Mouse (Mus musculus) common myeloid progenitor, adult 5-6 weeks (primary cell): ENCODE results near the gene Pnpla2. TPM values are rescaled to one million over a fixed set of nuclear protein-coding genes. Genes with fewer than 3 reads are reported as not detected.
"Not testable (repeated sequence)": the region's sequence is repeated elsewhere in the genome, so short reads cannot be mapped to it uniquely, and the experiment has no call there.

Source experiments
- ATAC-seq: replicated peaks from 2 replicates; pipeline ENCODE4 v1.8.0; 2016; ENCODE audit warnings: low read depth, mild to moderate bottlenecking, moderate TSS enrichment, inconsistent platforms; ENCODE audit not compliant: poor library complexity, severe bottlenecking
- total RNA-seq: library from RNA; stranded (forward); fragments of 200-1000, 187-1606 nt; gene quantifications from 2 replicates; pipeline ENCODE4 v1.2.3, GENCODE M21; 2017

Pnpla2 gene
- 13.9 and 14.4 TPM in 2 replicates for total RNA-seq

- peak; percentile 80 for ATAC-seq
Measured at GRCm38 (mm10) chr7:141454967-141455551, at the start of gene Pnpla2. Pnpla2 (plus strand) TSS chr7:141455198.

DNA sequence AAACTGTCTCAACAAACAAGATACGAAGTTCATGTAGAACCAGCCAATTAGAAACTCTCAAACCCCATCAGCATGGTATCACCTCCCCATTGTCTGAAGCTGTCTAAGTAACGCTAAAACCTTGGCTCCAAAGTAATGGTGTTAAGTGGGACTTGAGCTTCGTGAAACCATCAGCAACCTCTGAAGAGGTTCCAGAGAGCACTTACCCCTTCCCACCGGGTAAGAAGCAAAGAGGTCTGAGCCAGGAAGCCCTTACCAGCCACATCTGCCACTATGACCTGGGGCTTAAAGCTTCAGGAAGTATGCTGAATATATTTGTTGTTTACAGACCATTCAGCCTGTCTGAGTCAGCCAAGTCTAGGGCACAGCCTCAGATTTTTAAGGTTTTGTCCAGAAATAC is 49.5 kb upstream of the Pnpla2 start:
- ATAC-seq = no peak

DNA sequence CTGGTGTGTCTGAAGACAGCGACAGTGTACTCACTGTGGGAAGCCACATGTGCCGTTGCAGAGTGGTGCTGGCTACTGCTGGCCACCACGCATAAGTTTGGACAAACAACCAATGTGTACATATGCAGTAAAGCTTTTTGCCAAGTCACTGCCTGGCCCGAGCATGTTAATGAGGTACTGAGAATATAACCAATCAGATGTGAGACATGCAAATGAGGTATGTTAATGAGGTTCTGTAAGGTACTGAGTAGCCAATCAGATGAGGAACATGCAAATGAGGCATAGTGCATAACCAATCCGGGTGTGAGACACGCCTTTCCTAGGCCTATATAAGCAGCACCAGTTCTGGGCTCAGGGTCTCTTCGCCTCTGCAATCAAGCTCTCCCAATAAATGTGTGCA is 47.3 kb upstream of the Pnpla2 start:
- not testable (repeated sequence) for ATAC-seq

DNA sequence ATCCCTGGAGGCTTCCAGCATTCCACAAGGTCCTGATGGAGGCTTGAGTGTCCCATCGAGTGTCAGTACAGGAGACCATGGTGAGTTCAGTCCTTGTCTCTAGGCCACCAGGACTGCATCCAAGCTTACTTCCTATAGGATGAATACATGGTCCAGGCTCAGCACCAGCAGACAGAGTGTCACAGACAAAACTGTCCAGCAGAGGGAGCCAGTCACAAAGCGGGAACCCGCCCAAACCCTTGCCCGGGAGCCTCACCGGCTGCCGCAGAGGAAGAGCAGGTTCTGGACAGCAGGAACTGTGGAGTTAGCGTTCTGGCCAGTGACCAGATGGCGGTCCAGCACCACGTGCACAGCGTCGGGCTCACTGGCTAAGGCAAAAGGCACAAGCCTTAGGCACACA is 46.2 kb upstream of the Pnpla2 start:
- ATAC-seq = peak; percentile 93

- ATAC-seq = no peak
Measured at GRCm38 (mm10) chr7:141410631-141411030, 44.4 kb upstream of the Pnpla2 start.

- ATAC-seq = no peak
Measured at GRCm38 (mm10) chr7:141411667-141412066, 43.3 kb upstream of the Pnpla2 start.

DNA sequence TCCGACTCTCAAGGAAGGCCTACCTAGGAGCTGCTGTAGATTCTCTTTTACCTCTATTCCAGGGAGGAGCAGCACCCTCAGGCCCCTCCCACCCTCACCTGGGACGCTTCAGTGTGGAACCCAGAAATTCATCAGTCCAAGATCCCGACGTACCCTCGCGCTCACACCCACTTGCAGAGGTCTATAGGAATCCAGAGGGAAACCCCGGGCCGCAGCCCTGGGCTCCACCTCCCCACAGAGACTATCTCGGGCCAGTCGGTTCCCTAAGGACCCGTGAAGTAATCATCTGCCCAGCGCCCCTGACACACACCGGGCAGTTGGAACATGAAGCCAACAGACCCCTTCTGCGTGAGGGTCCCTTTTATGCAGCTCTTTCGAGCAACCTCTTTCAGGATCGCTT is 41.7 kb upstream of the Pnpla2 start:
- no peak for ATAC-seq

DNA sequence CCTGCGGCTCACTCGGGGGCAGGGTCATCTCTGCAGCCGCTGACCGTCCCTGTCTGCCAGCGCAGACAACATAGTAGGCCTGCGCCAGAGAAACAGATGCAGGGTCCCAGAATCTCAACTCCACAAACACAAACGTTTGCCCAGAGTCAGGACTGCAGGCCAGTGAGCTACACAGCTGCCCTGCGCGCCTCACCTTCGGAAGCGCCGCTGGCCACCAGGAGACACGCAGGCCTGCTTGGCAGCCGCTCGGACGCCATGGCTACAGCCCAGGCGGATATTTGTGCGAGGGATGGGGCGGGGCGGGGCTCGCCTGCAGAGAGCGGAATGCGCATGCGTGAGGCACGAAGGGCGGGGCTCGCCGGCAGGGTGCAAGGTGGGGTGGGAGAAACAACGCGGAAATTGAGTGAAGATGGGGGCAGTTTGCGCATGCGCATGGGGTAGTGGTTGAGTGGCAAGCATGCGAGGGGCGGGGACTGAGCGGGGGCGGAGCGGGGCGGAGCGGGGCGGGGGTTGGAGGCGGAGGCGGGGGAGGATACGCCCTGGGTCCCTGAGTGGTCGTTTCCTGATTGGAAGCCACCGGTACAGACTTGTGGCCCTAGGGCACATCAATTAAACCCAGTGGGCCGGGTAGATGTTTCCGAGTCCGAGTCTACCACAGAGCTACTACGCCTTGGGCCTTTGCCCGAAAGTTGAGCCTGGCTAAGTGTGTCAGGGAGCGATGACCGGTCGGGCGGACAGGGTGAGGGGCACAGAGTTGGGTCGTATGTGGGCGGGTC is 41.0 kb upstream of the Pnpla2 start, which contains the start of gene Gatd1:
Gene Gatd1, minus strand, starts transcription at position 328 of the 776 bp plus-strand sequence.
- peak; percentile 88 for ATAC-seq

- no peak for ATAC-seq
Measured at GRCm38 (mm10) chr7:141416144-141416841, 38.7 kb upstream of the Pnpla2 start.

- no peak for ATAC-seq
Measured at GRCm38 (mm10) chr7:141417731-141418681, 37.0 kb upstream of the Pnpla2 start.

DNA sequence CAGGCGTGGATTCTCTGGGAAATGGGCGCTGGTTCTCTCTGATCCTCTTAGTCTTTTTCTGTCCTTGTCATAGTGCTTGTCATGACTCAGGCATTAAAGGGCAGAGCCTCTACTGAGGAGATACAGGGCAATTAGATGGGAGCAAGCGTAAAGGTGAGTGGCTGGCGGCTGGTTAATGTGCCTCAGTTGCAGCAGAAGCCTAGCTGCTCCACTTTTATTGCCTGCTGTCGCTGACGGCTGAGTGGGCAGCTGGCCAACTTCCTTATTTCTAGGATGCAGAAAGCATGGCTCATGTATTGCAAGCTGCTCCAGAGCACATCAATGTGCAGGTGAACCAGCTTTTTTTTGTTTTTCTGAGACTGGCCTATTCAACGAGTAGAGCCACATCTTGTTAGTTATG is 36.0 kb upstream of the Pnpla2 start:
- ATAC-seq = peak; percentile 30; the same call in 1 of the 2 replicates

GRCm38 (mm10) chr7:141420030-141420702 is 34.8 kb upstream of the Pnpla2 start:
- no peak for ATAC-seq

DNA sequence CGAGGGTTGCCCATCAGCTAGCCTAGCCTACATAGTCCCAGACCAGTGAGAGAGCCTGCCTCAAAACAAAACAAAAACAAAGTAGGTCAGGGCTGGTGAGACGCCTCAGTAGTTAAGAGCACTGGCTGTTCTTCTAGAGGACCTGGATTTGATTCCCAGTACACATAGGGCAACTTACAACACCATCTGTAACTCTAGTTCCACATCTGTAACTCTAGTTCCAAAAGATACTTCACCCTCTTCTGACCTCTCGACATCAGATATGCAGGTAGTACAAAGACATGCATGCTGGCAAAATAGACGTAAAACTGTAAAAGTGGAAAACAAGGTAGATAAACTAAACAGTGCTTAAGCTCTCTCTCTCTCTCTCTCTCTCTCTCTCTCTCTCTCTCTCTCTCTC is 31.2 kb upstream of the Pnpla2 start:
- ATAC-seq = no peak

DNA sequence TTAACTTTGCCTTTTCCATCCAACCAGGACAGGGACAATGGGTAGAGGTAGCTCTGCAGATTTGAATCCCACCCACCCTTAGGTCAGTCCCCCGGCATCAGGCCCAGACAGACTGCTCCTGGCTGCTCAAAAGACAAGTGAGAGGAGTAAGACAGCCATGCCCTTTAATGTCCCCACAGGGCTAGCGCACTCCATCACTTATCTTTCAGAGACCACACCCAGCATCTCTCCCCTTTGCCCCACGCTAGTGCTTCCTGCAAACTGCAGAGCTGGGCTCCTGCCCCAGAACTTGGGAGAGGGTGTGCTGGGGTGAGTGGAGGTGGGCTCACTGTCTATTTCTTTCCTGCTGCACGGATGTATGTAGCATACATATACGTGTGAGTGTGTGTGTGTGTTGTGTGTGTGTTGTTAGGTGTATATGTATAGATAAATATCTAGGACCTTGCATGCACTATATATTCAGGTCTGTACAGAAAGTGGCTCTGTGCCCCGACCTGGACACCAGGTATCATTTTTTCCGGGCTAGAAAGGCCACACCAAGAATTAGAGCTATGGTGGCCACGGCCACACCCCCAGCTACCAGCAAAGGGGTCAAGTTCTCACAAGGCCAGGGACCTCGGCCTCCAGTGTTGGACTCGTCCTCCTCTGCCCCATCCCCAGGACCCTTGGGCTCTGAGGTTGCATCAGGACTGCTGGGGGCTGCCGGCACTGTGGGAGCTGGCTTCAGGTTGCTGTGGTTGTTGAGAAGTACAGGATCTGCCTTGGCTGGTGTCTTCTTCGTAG is 27.9 kb upstream of the Pnpla2 start:
- no peak for ATAC-seq

DNA sequence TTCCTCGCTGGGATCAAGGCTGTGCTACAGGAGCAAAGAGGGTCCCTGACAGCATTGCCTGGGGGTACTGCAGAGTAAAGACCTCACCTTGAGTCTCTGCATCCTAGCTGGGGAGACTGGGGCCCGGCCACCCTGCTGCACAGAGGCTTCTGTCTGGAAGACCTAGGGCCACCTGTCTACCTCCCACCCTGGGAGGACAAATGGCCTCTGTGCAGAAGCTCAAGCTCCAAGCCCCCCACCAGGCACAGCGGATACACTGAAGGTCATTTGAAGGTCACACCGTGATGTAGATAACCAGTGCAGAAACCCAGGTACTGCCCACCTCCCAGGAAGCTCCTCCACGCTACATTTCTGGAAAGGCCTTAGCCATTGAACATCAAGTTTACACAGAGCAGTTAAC is 26.3 kb upstream of the Pnpla2 start:
- ATAC-seq = no peak

- no peak for ATAC-seq
Measured at GRCm38 (mm10) chr7:141429310-141429709, 25.7 kb upstream of the Pnpla2 start, which contains the start of gene Cend1. Cend1 (minus strand) TSS chr7:141429491.

DNA sequence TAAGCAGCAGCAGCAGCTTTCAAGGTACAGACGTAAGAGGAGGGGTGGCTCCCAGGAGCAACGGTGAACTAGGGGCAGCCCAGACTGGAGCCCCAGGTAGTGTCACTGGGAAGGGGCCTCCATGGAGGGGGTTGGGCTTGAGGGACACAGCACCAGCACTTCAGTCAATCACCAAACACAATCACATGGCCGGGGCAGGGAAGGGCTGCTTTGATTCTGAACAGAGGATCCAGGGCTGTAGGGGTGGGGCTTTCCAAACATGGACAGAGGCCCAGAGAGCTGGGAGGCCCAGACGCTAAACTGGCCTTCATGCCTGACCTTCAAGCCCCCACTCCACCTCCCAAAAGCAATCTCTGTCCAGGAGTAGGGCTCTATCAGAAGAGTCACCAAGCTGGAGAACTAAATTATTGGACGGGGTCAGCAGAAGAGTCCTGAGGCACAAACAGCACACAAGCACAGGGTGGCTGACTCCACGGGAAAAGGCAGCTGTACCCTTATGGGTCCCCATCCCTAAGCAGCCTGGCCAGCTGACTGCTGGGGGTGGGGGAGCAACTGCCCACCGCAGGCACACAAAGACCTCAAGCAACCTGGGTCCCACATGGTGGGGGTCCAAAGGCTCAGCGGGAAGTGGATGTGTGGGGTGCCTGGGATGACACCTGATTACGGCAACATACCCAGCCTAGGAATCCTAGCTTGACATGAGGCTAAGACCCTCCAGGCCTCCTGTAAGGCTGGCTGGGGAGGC is 25.0 kb upstream of the Pnpla2 start:
- no peak for ATAC-seq
